Mouse (Mus musculus) CH12.LX (cell line): Measurements from ENCODE around the gene B3gnt2. TPM values are rescaled to one million over a fixed set of nuclear protein-coding genes. Genes with fewer than 3 reads are reported as not detected.

Experiments used
- DNase-seq: peaks from one replicate; pipeline ENCODE4 v3.0.0-alpha.2; 2013; ENCODE audit errors: extremely low read depth
- H3K27ac ChIP-seq: 2 replicates; pipeline ENCODE4 v1.5.1; 2012; ENCODE audit warnings: low read depth, mild to moderate bottlenecking, control low read depth, moderate library complexity; ENCODE audit not compliant: insufficient read depth
- H3K27me3 ChIP-seq: replicated peaks from 2 replicates; pipeline ENCODE3; 2012; ENCODE audit warnings: inconsistent platforms
- H3K36me3 ChIP-seq, 2 experiments: replicated peaks in 1 of 2; 2 replicates each; pipeline versions ENCODE3 to v1.6.1; 2012; ENCODE audit warnings: inconsistent platforms in 1 of 2, low read length in 1 of 2, mild to moderate bottlenecking in 1 of 2, mixed read lengths in 1 of 2, moderate library complexity in 1 of 2; ENCODE audit not compliant: control insufficient read depth in 1 of 2, insufficient read depth in 1 of 2
- H3K4me1 ChIP-seq, 2 experiments: 2 replicates each; pipeline ENCODE4 v1.6.1; 2012; ENCODE audit warnings: inconsistent platforms in 1 of 2, moderate library complexity in 1 of 2; ENCODE audit not compliant: insufficient read depth in 2 of 2, control insufficient read depth in 1 of 2
- H3K4me2 ChIP-seq: 2 replicates; pipeline ENCODE4 v1.6.1; 2012; ENCODE audit warnings: low read depth, mild to moderate bottlenecking, control low read depth; ENCODE audit not compliant: poor library complexity, insufficient read depth, severe bottlenecking
- H3K4me3 ChIP-seq, 3 experiments: fragments of 150-350 bp in 1 of 3; sonication (generic) in 1 of 3; replicated peaks in 1 of 3; 2 replicates each; pipeline versions ENCODE3 to v1.5.1; 2011 to 2012; ENCODE audit warnings: low read depth in 2 of 3, low read length in 2 of 3, mild to moderate bottlenecking in 2 of 3, moderate library complexity in 2 of 3, control low read depth in 1 of 3, improper control_type of control experiment in 1 of 3, inconsistent platforms in 1 of 3, mixed read lengths in 1 of 3; ENCODE audit not compliant: poor library complexity in 1 of 3
- H3K79me2 ChIP-seq: replicated peaks from 2 replicates; pipeline ENCODE4 v1.6.1; 2012; ENCODE audit warnings: mild to moderate bottlenecking, moderate library complexity; ENCODE audit not compliant: control insufficient read depth, poor library complexity, insufficient read depth, severe bottlenecking; ENCODE audit errors: extremely low read depth
- H3K9ac ChIP-seq: 2 replicates; pipeline ENCODE4 v1.6.1; 2012; ENCODE audit warnings: low read depth, mild to moderate bottlenecking, control low read depth, moderate library complexity; ENCODE audit not compliant: insufficient read depth
- H3K9me3 ChIP-seq: replicated peaks from 2 replicates; pipeline ENCODE3; 2012; ENCODE audit warnings: low read length, inconsistent platforms, mixed read lengths
- BHLHE40 ChIP-seq: IDR thresholded peaks from 2 replicates; pipeline ENCODE4 v1.6.1; 2011; ENCODE audit warnings: mild to moderate bottlenecking, low read depth, low read length, improper control_type of control experiment
- CHD1 ChIP-seq: IDR thresholded peaks from 2 replicates; pipeline ENCODE4 v1.6.1; 2012; ENCODE audit warnings: low read depth, low read length, improper control_type of control experiment, inconsistent platforms
- CHD2 ChIP-seq: IDR thresholded peaks from 2 replicates; pipeline ENCODE4 v1.6.1; 2011; ENCODE audit warnings: low read length, improper control_type of control experiment
- CTCF ChIP-seq, 2 experiments: IDR thresholded peaks in 1 of 2; conservative IDR thresholded peaks in 1 of 2; 2 replicates each; pipeline ENCODE4 v1.5.1; 2011 to 2012; ENCODE audit warnings: low read depth in 2 of 2, low read length in 2 of 2, improper control_type of control experiment in 1 of 2, inconsistent platforms in 1 of 2, mild to moderate bottlenecking in 1 of 2, moderate library complexity in 1 of 2
- E2F4 ChIP-seq: IDR thresholded peaks from 2 replicates; pipeline ENCODE4 v1.6.1; 2011; ENCODE audit warnings: low read depth, low read length, improper control_type of control experiment; ENCODE audit not compliant: insufficient replicate concordance
- ELF1 ChIP-seq: IDR thresholded peaks from 2 replicates; pipeline ENCODE4 v1.6.1; 2014; ENCODE audit warnings: low read depth, mild to moderate bottlenecking, inconsistent platforms, low read length, improper control_type of control experiment
- EP300 ChIP-seq: IDR thresholded peaks from 2 replicates; pipeline ENCODE4 v1.6.1; 2011; ENCODE audit warnings: low read length, improper control_type of control experiment
- ETS1 ChIP-seq: conservative IDR thresholded peaks from 2 replicates; pipeline ENCODE4 v1.6.1; 2012; ENCODE audit warnings: low read depth, mild to moderate bottlenecking, inconsistent platforms, low read length, improper control_type of control experiment, moderate library complexity
- GABPA ChIP-seq: IDR thresholded peaks from 2 replicates; pipeline ENCODE4 v1.6.1; 2012; ENCODE audit warnings: low read depth, low read length, improper control_type of control experiment, inconsistent platforms; ENCODE audit not compliant: insufficient replicate concordance
- HCFC1 ChIP-seq: IDR thresholded peaks from 2 replicates; pipeline ENCODE4 v1.6.1; 2012; ENCODE audit warnings: low read depth, mild to moderate bottlenecking, inconsistent platforms, low read length, improper control_type of control experiment
- IRF4 ChIP-seq: IDR thresholded peaks from 2 replicates; pipeline ENCODE4 v1.6.1; 2014; ENCODE audit warnings: low read depth, mild to moderate bottlenecking, inconsistent platforms, low read length, improper control_type of control experiment
- JUN ChIP-seq: IDR thresholded peaks from 2 replicates; pipeline ENCODE4 v1.6.1; 2011; ENCODE audit warnings: low read depth, mild to moderate bottlenecking, low read length, improper control_type of control experiment, moderate library complexity; ENCODE audit not compliant: insufficient read depth
- JUND ChIP-seq: conservative IDR thresholded peaks from 2 replicates; pipeline ENCODE4 v1.6.1; 2011; ENCODE audit warnings: low read depth, low read length, improper control_type of control experiment
- KAT2A ChIP-seq: IDR thresholded peaks from 2 replicates; pipeline ENCODE4 v1.6.1; 2012; ENCODE audit warnings: low read length, improper control_type of control experiment, inconsistent platforms; ENCODE audit not compliant: insufficient replicate concordance
- MAFK ChIP-seq: IDR thresholded peaks from 2 replicates; pipeline ENCODE4 v1.6.1; 2011; ENCODE audit warnings: low read length, improper control_type of control experiment; ENCODE audit not compliant: insufficient replicate concordance
- MAX ChIP-seq: IDR thresholded peaks from 2 replicates; pipeline ENCODE4 v1.6.1; 2011; ENCODE audit warnings: low read length, improper control_type of control experiment
- MAZ ChIP-seq: IDR thresholded peaks from 2 replicates; pipeline ENCODE4 v1.6.1; 2012; ENCODE audit warnings: low read depth, mild to moderate bottlenecking, inconsistent platforms, low read length, improper control_type of control experiment, moderate library complexity
- MEF2A ChIP-seq: IDR thresholded peaks from 2 replicates; pipeline ENCODE4 v1.6.1; 2014; ENCODE audit warnings: low read depth, mild to moderate bottlenecking, inconsistent platforms, low read length, improper control_type of control experiment, borderline replicate concordance
- MXI1 ChIP-seq: IDR thresholded peaks from 2 replicates; pipeline ENCODE4 v1.6.1; 2011; ENCODE audit warnings: mild to moderate bottlenecking, low read depth, low read length, improper control_type of control experiment
- MYC ChIP-seq: IDR thresholded peaks from 2 replicates; pipeline ENCODE4 v1.6.1; 2011; ENCODE audit warnings: low read depth, mild to moderate bottlenecking, improper control_type of control experiment, low read length
- NELFE ChIP-seq: IDR thresholded peaks from 2 replicates; pipeline ENCODE4 v1.6.1; 2011; ENCODE audit warnings: low read depth, low read length, improper control_type of control experiment
- NRF1 ChIP-seq: IDR thresholded peaks from 2 replicates; pipeline ENCODE4 v1.6.1; 2014; ENCODE audit warnings: low read depth, mild to moderate bottlenecking, inconsistent platforms, low read length, improper control_type of control experiment, moderate library complexity
- PAX5 ChIP-seq: IDR thresholded peaks from 2 replicates; pipeline ENCODE4 v1.6.1; 2012; ENCODE audit warnings: low read length, inconsistent platforms, mixed read lengths
- POLR2A ChIP-seq: IDR thresholded peaks from 2 replicates; pipeline ENCODE4 v1.6.1; 2011; ENCODE audit warnings: low read depth, mild to moderate bottlenecking, improper control_type of control experiment, low read length
- POLR2AphosphoS2 ChIP-seq: IDR thresholded peaks from 2 replicates; pipeline ENCODE4 v1.6.1; 2011; ENCODE audit warnings: low read depth, low read length, improper control_type of control experiment
- RAD21 ChIP-seq: IDR thresholded peaks from 2 replicates; pipeline ENCODE4 v1.6.1; 2011; ENCODE audit warnings: low read depth, mild to moderate bottlenecking, low read length, improper control_type of control experiment, moderate library complexity
- RCOR1 ChIP-seq: conservative IDR thresholded peaks from 2 replicates; pipeline ENCODE4 v1.6.1; 2012; ENCODE audit warnings: low read depth, mild to moderate bottlenecking, inconsistent platforms, low read length, improper control_type of control experiment
- SIN3A ChIP-seq: IDR thresholded peaks from 2 replicates; pipeline ENCODE4 v1.6.1; 2012; ENCODE audit warnings: low read length, improper control_type of control experiment, inconsistent platforms
- SMC3 ChIP-seq: IDR thresholded peaks from 2 replicates; pipeline ENCODE4 v1.6.1; 2011; ENCODE audit warnings: low read depth, low read length, improper control_type of control experiment
- TBP ChIP-seq: conservative IDR thresholded peaks from 2 replicates; pipeline ENCODE4 v1.6.1; 2011; ENCODE audit warnings: low read depth, low read length, improper control_type of control experiment
- TCF12 ChIP-seq: IDR thresholded peaks from 2 replicates; pipeline ENCODE4 v1.6.1; 2014; ENCODE audit warnings: low read depth, mild to moderate bottlenecking, inconsistent platforms, low read length, improper control_type of control experiment
- UBTF ChIP-seq: IDR thresholded peaks from 2 replicates; pipeline ENCODE4 v1.6.1; 2012; ENCODE audit warnings: low read depth, mild to moderate bottlenecking, inconsistent platforms, low read length, improper control_type of control experiment, moderate library complexity
- USF1 ChIP-seq: IDR thresholded peaks from 2 replicates; pipeline ENCODE4 v1.6.1; 2014; ENCODE audit warnings: low read depth, mild to moderate bottlenecking, inconsistent platforms, low read length, improper control_type of control experiment
- USF2 ChIP-seq: conservative IDR thresholded peaks from 2 replicates; pipeline ENCODE4 v1.6.1; 2011; ENCODE audit warnings: low read depth, low read length, improper control_type of control experiment
- ZC3H11A ChIP-seq: IDR thresholded peaks from 2 replicates; pipeline ENCODE4 v1.6.1; 2012; ENCODE audit warnings: low read depth, mild to moderate bottlenecking, inconsistent platforms, low read length, improper control_type of control experiment
- ZKSCAN1 ChIP-seq: IDR thresholded peaks from 2 replicates; pipeline ENCODE4 v1.6.1; 2012; ENCODE audit warnings: low read depth, inconsistent platforms, low read length, improper control_type of control experiment, borderline replicate concordance
- ZMIZ1 ChIP-seq: IDR thresholded peaks from 2 replicates; pipeline ENCODE4 v1.6.1; 2012; ENCODE audit warnings: low read depth, mild to moderate bottlenecking, inconsistent platforms, low read length, improper control_type of control experiment
- ZNF384 ChIP-seq: IDR thresholded peaks from 2 replicates; pipeline ENCODE4 v1.6.1; 2012; ENCODE audit warnings: low read depth, low read length, improper control_type of control experiment, inconsistent platforms
- dilution Hi-C: fragments of 300-500 bp; cut with MboI; formaldehyde crosslinking; loops from 2 replicates; pipeline ENCODE4 v1.14.3; 2020; ENCODE audit warnings: low sequenced_read_pairs; ENCODE audit not compliant: extremely low pct_unique_long_range_greater_than_20kb, extremely low pct_ligation_motif_present
- in situ Hi-C: fragments of 300-500 bp; cut with MboI; formaldehyde crosslinking; loops from 3 replicates; pipeline ENCODE4 v1.14.3; 2019; ENCODE audit warnings: low sequenced_read_pairs, low pct_ligation_motif_present, low pct_unique_long_range_greater_than_20kb, mixed read lengths
- polyA plus RNA-seq: library from polyadenylated mRNA; unstranded; fragments of >175 nt; gene quantifications from 2 replicates; pipeline ENCODE4 v1.2.1, GENCODE M21; 2012; ENCODE audit warnings: low read depth; ENCODE audit not compliant: insufficient read length
- total RNA-seq, 2 experiments: library from RNA; depleted of rRNA; stranded (reverse); fragments of 300-350 nt in 1 of 2; fragments of >200 nt in 1 of 2; gene quantifications; 2 replicates each; pipeline ENCODE4 v1.2.3; 2012 to 2014

Gene B3gnt2
- total and polyA plus RNA-seq, 3 experiments: 74.6 to 96.0 (median 75.2) TPM

GRCm38 (mm10) chr11:22859633-22860334 is 977 bp downstream of the B3gnt2 start:
- H3K36me3 ChIP-seq: peaks cover 0 to 5% of the 10 kb centered on the region in 2 experiments
- H3K9me3 ChIP-seq: no peaks in the 10 kb centered on the region
- in situ Hi-C loops: loop anchor here (5.0 kb wide), 1 partner anchor 222 kb away; no protein-coding TSS in a partner anchor
- peaks cover 15 to 38% of the 10 kb centered on the region in 2 experiments for H3K4me1 ChIP-seq
- H3K27me3 ChIP-seq: no peaks in the 10 kb centered on the region
- dilution Hi-C loops: no loop called here
- H3K4me2 ChIP-seq: peak overlapping the region; percentile 75
- H3K79me2 ChIP-seq: peaks cover 55% of the 10 kb centered on the region
- peak overlapping the region; percentile 88 for H3K27ac ChIP-seq
- peak overlapping the region; percentile 83 to 89 (median 84) for H3K4me3 ChIP-seq
- H3K9ac ChIP-seq: peak overlapping the region; percentile 85
- peak; percentile 96 for DNase-seq
- no peak; the same call in 1 of the 2 replicates for TF ChIP-seq JUN
- TF ChIP-seq USF2: no peak
- TF ChIP-seq TCF12: peak; percentile 88
- 0 out of 2 replicates have a peak, but pooled peaks have one; percentile 13 for TF ChIP-seq NRF1
- TF ChIP-seq SMC3: peak; percentile 73
- peak; percentile 71 for TF ChIP-seq RCOR1
- no peak; the same call in none of the 2 replicates for TF ChIP-seq TBP
- TF ChIP-seq MYC: peak; percentile 94; the same call in 1 of the 2 replicates
- 0 out of 2 replicates have a peak, but pooled peaks have one; percentile 26 for TF ChIP-seq KAT2A
- TF ChIP-seq HCFC1: peak; percentile 33
- peak in 1 of 2 experiments; percentile 68; a peak in 2 of 4 replicates for TF ChIP-seq CTCF (conservative IDR thresholded peaks at IDR 0.05 in 1 of 2, IDR thresholded peaks at IDR 0.05 in 1 of 2; ENCODE audit: low read depth in 2 of 2, low read length in 2 of 2)
- TF ChIP-seq RAD21: peak; percentile 50
- TF ChIP-seq SIN3A: peak; percentile 85
- TF ChIP-seq CHD2: no peak
- TF ChIP-seq USF1: no peak
- TF ChIP-seq BHLHE40: no peak
- no peak for TF ChIP-seq ZNF384
- TF ChIP-seq MAZ: peak; percentile 64
- TF ChIP-seq IRF4: peak; percentile 65
- TF ChIP-seq POLR2A: peak; percentile 91
- no peak; the same call in 1 of the 2 replicates for TF ChIP-seq EP300
- TF ChIP-seq JUND: no peak
- TF ChIP-seq MXI1: peak; percentile 96
- TF ChIP-seq MAX: peak; percentile 94
- TF ChIP-seq E2F4: peak; percentile 38; the same call in 1 of the 2 replicates
- TF ChIP-seq MEF2A: peak; percentile 71; the same call in 1 of the 2 replicates
- TF ChIP-seq ETS1: peak; percentile 63
- TF ChIP-seq CHD1: peak; percentile 20; the same call in 1 of the 2 replicates
- no peak for TF ChIP-seq GABPA
- TF ChIP-seq NELFE: peak; percentile 83
- TF ChIP-seq ELF1: peak; percentile 64
- peak; percentile 19 for TF ChIP-seq UBTF
- no peak for TF ChIP-seq ZKSCAN1
- TF ChIP-seq ZC3H11A: no peak
- peak; percentile 32; the same call in 1 of the 2 replicates for TF ChIP-seq MAFK
- TF ChIP-seq PAX5: no peak
- peak; percentile 82; the same call in 1 of the 2 replicates for TF ChIP-seq POLR2AphosphoS2
- peak; percentile 85; the same call in 1 of the 2 replicates for TF ChIP-seq ZMIZ1
- TF ChIP-seq, all 38 proteins: peak for 25
